ENCODE assay signal across 8 mouse cellular contexts in the genomic region with DNA sequence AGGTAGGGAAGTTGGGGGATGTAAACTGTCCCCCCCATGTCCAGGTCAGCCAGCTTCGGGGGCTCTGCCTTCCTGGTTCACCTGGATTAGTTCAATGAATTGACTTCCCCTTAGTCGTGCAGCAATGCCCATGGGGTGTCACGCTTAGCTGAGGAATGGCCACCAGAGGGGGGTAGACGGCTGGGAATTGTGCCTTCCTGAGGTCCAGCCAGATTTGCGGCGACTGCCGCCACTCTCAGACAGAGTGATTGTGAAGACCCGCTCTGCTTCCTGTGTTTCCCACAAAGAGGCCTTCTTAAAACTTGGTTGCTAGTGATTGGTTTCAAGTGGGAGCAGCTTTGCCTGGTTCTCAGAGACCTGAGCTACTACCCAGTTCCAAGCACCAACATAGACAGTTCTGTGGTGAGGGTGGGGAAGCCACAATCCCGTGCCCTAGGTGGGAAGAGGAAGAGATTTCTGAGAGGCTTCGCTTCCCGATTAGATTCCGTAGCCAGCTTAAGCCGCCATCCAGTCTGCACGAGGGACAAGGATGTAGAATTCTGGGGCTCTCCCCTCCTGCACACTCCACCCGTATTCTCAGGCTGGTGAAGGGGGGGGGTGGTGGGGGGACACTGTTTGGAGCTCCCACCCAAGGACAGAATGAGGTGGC. TPM values are rescaled to one million over a fixed set of nuclear protein-coding genes. Genes with fewer than 3 reads are reported as not detected.
A peak's percentile ranks its signal among the peaks of the same experiment; 100 is the strongest.
DNase-seq lines count a peak whose midpoint lies in the region; ATAC-seq and TF ChIP-seq lines count a peak whose summit lies in the region.

No protein-coding gene starts in this region.

- no peaks in the 10 kb centered on the region for H3K4me1 ChIP-seq in intestine, postnatal 0 days (replicated peaks; ENCODE audit: control insufficient read depth, insufficient read depth, low read length)
- H3K4me1 ChIP-seq in limb, embryonic 11.5 days (ENCODE audit: control insufficient read depth, insufficient read depth, low read length) = no peaks in the 10 kb centered on the region
- H3K4me1 ChIP-seq in midbrain, embryonic 16.5 days (ENCODE audit: control insufficient read depth, insufficient read depth, low read length) = no peaks in the 10 kb centered on the region; the same call in 1 of the 2 replicates
- H3K4me1 ChIP-seq in stomach, embryonic 15.5 days = 0 out of 2 replicates have a peak, but pooled peaks cover 7% of the 10 kb centered on the region

- 4% methylated on average over 15 of the region's 15 CpGs for WGBS in intestine, postnatal 0 days
- WGBS in limb, embryonic 11.5 days = 2% methylated on average over 15 of the region's 15 CpGs
- 2% methylated on average over 15 of the region's 15 CpGs for WGBS in midbrain, embryonic 16.5 days
- 2% methylated on average over 15 of the region's 15 CpGs for WGBS in stomach, embryonic 15.5 days

- peak; percentile 93 for TF ChIP-seq CTCF in intestine, postnatal 0 days (IDR thresholded peaks at IDR 0.05; ENCODE audit: low read depth)

- no peak overlapping the region for H3K4me3 ChIP-seq in intestine, postnatal 0 days (ENCODE audit: low read depth, low read length)
- no peak overlapping the region for H3K4me3 ChIP-seq in limb, embryonic 11.5 days (ENCODE audit: low read depth, low read length)
- no peak overlapping the region for H3K4me3 ChIP-seq in midbrain, embryonic 16.5 days (ENCODE audit: low read depth, low read length)
- H3K4me3 ChIP-seq in stomach, embryonic 15.5 days (replicated peaks) = 0 out of 2 replicates have a peak overlapping the region, but pooled peaks have one; percentile 11

- DNase-seq in gastrocnemius, adult 18-20 months (ENCODE audit: low spot score) = peak; percentile 48
- no peak for DNase-seq in gastrocnemius, postnatal 25 days
- peak; percentile 91 for DNase-seq in embryo, embryonic 10.5 days (ENCODE audit: low spot score)
- peak; percentile 89 for DNase-seq in limb, embryonic 11.5 days (ENCODE audit: low spot score)

- ATAC-seq in granulocyte monocyte progenitor cell, adult 5-6 weeks (replicated peaks; ENCODE audit: poor library complexity, severe bottlenecking) = peak; percentile 62
- ATAC-seq in intestine, postnatal 0 days = 0 out of 2 replicates have a peak, but pooled peaks have one; percentile 34
- no peak for ATAC-seq in limb, embryonic 11.5 days (ENCODE audit: insufficient number of reproducible peaks, low FRiP score, low TSS enrichment, low read depth)
- ATAC-seq in midbrain, embryonic 16.5 days = no peak
- peak; percentile 79 for ATAC-seq in stomach, embryonic 15.5 days (ENCODE audit: insufficient read depth, low FRiP score, low read depth)

- no peak overlapping the region for H3K27ac ChIP-seq in intestine, postnatal 0 days (ENCODE audit: low read depth, low read length)
- no peak overlapping the region for H3K27ac ChIP-seq in limb, embryonic 11.5 days (replicated peaks; ENCODE audit: low read depth, low read length)
- no peak overlapping the region for H3K27ac ChIP-seq in midbrain, embryonic 16.5 days (ENCODE audit: low read length)
- H3K27ac ChIP-seq in stomach, embryonic 15.5 days = no peak overlapping the region

- H3K36me3 ChIP-seq in intestine, postnatal 0 days (ENCODE audit: control insufficient read depth, insufficient read depth) = no peaks in the 10 kb centered on the region
- H3K36me3 ChIP-seq in limb, embryonic 11.5 days (ENCODE audit: control insufficient read depth, insufficient read depth, low read length) = no peaks in the 10 kb centered on the region
- no peaks in the 10 kb centered on the region for H3K36me3 ChIP-seq in midbrain, embryonic 16.5 days (ENCODE audit: control insufficient read depth, insufficient read depth, low read length)
- H3K36me3 ChIP-seq in stomach, embryonic 15.5 days = no peaks in the 10 kb centered on the region

- H3K9ac ChIP-seq in intestine, postnatal 0 days (ENCODE audit: low read depth, low read length) = no peak overlapping the region
- no peak overlapping the region for H3K9ac ChIP-seq in limb, embryonic 11.5 days (ENCODE audit: low read length)
- H3K9ac ChIP-seq in midbrain, embryonic 16.5 days (ENCODE audit: low read depth, low read length) = 0 out of 2 replicates have a peak overlapping the region, but pooled peaks have one; percentile 30
- no peak overlapping the region for H3K9ac ChIP-seq in stomach, embryonic 15.5 days

- peaks cover 19% of the 10 kb centered on the region for H3K27me3 ChIP-seq in intestine, postnatal 0 days (replicated peaks; ENCODE audit: control insufficient read depth, insufficient read depth, low read length)
- peaks cover 10% of the 10 kb centered on the region for H3K27me3 ChIP-seq in limb, embryonic 11.5 days (ENCODE audit: control insufficient read depth, insufficient read depth, low read length)
- peaks cover 35% of the 10 kb centered on the region for H3K27me3 ChIP-seq in midbrain, embryonic 16.5 days (ENCODE audit: control insufficient read depth, insufficient read depth, low read depth, low read length)
- H3K27me3 ChIP-seq in stomach, embryonic 15.5 days (replicated peaks) = peaks cover 22% of the 10 kb centered on the region; the same call in 1 of the 2 replicates

- H3K9me3 ChIP-seq in intestine, postnatal 0 days (ENCODE audit: control insufficient read depth) = no peaks in the 10 kb centered on the region
- H3K9me3 ChIP-seq in limb, embryonic 11.5 days (ENCODE audit: control insufficient read depth, low read length) = no peaks in the 10 kb centered on the region
- no peaks in the 10 kb centered on the region for H3K9me3 ChIP-seq in midbrain, embryonic 16.5 days (replicated peaks; ENCODE audit: control insufficient read depth, low read length, poor library complexity, severe bottlenecking)
- H3K9me3 ChIP-seq in stomach, embryonic 15.5 days = no peaks in the 10 kb centered on the region

- peak overlapping the region; percentile 22 for H3K4me2 ChIP-seq in intestine, postnatal 0 days (replicated peaks; ENCODE audit: low read depth)
- peak overlapping the region; percentile 24; the same call in 1 of the 2 replicates for H3K4me2 ChIP-seq in limb, embryonic 11.5 days (ENCODE audit: low read depth, severe bottlenecking)
- H3K4me2 ChIP-seq in midbrain, embryonic 16.5 days (ENCODE audit: low read length) = peak overlapping the region; percentile 36
- peak overlapping the region; percentile 46 for H3K4me2 ChIP-seq in stomach, embryonic 15.5 days

RNA-seq across cellular contexts. Expression of a gene that starts 12.2 kb away (rescaled TPM):
- not detected for total RNA-seq in gastrocnemius, adult 18-20 months (2021)
- total RNA-seq in gastrocnemius, postnatal 25 days (2021) = not detected
- not detected in 2 replicates for total RNA-seq in granulocyte monocyte progenitor cell, adult 5-6 weeks (2014; fragmentation: Nextera tagmentation)
- total RNA-seq in granulocyte monocyte progenitor cell, adult 5-6 weeks (2017) = not detected in 2 replicates
- 0.10 TPM in 1 of 2 replicates, not detected in the other for polyA plus RNA-seq in intestine, postnatal 0 days (2015; fragmentation: Nextera tagmentation; extraction: Ambion mirVana)
- polyA plus RNA-seq in limb, embryonic 11.5 days (2014; fragmentation: Nextera tagmentation; extraction: Ambion mirVana) = 0.04 TPM in 1 of 2 replicates, not detected in the other
- 0.31 and 0.35 TPM in 2 replicates for polyA plus RNA-seq in midbrain, embryonic 16.5 days (2015; fragmentation: Nextera tagmentation; extraction: Ambion mirVana)
- polyA plus RNA-seq in stomach, embryonic 15.5 days (2015; fragmentation: Nextera tagmentation; extraction: Ambion mirVana) = 0.31 and 0.36 TPM in 2 replicates

RNA-seq across cellular contexts. Expression of a gene that starts 34.0 kb away (rescaled TPM):
- total RNA-seq in gastrocnemius, adult 18-20 months (2021) = not detected
- not detected for total RNA-seq in gastrocnemius, postnatal 25 days (2021)
- not detected in 2 replicates for total RNA-seq in granulocyte monocyte progenitor cell, adult 5-6 weeks (2014; fragmentation: Nextera tagmentation)
- total RNA-seq in granulocyte monocyte progenitor cell, adult 5-6 weeks (2017) = not detected in 2 replicates
- polyA plus RNA-seq in intestine, postnatal 0 days (2015; fragmentation: Nextera tagmentation; extraction: Ambion mirVana) = not detected in 2 replicates
- not detected in 2 replicates for polyA plus RNA-seq in limb, embryonic 11.5 days (2014; fragmentation: Nextera tagmentation; extraction: Ambion mirVana)
- 0.17 TPM in 1 of 2 replicates, not detected in the other for polyA plus RNA-seq in midbrain, embryonic 16.5 days (2015; fragmentation: Nextera tagmentation; extraction: Ambion mirVana)
- polyA plus RNA-seq in stomach, embryonic 15.5 days (2015; fragmentation: Nextera tagmentation; extraction: Ambion mirVana) = 0.13 and 0.18 TPM in 2 replicates

RNA-seq across cellular contexts. Expression of a gene that starts 48.4 kb away (rescaled TPM):
- not detected for total RNA-seq in gastrocnemius, adult 18-20 months (2021)
- not detected for total RNA-seq in gastrocnemius, postnatal 25 days (2021)
- total RNA-seq in granulocyte monocyte progenitor cell, adult 5-6 weeks (2014; fragmentation: Nextera tagmentation) = not detected in 2 replicates
- not detected in 2 replicates for total RNA-seq in granulocyte monocyte progenitor cell, adult 5-6 weeks (2017)
- polyA plus RNA-seq in intestine, postnatal 0 days (2015; fragmentation: Nextera tagmentation; extraction: Ambion mirVana) = not detected in 2 replicates
- polyA plus RNA-seq in limb, embryonic 11.5 days (2014; fragmentation: Nextera tagmentation; extraction: Ambion mirVana) = 0.09 TPM in 1 of 2 replicates, not detected in the other
- not detected in 2 replicates for polyA plus RNA-seq in midbrain, embryonic 16.5 days (2015; fragmentation: Nextera tagmentation; extraction: Ambion mirVana)
- 0.05 TPM in 1 of 2 replicates, not detected in the other for polyA plus RNA-seq in stomach, embryonic 15.5 days (2015; fragmentation: Nextera tagmentation; extraction: Ambion mirVana)

Comparison
In these comparisons a context has a peak if more than half of its experiments do, and no peak if none do; other contexts are left out.
1. ATAC-seq: peak in granulocyte monocyte progenitor cell, adult 5-6 weeks (single experiment), intestine, postnatal 0 days (single experiment) and stomach, embryonic 15.5 days (single experiment); none in limb, embryonic 11.5 days (single experiment) and midbrain, embryonic 16.5 days (single experiment).
2. Peak in every context shown above with its lines, with median percentiles within 50 percentile points of each other: H3K4me2 ChIP-seq.